Mouse (Mus musculus) heart, embryonic 14.5 days (tissue): Measurements from ENCODE around the gene Cdc42ep4. TPM values are rescaled to one million over a fixed set of nuclear protein-coding genes. Genes with fewer than 3 reads are reported as not detected.

Experiments
- ATAC-seq: fragments of 200-750 bp; cut with Nextera tagmentation; 2 replicates; pipeline ENCODE4 v1.8.0; 2017; ENCODE audit warnings: low read depth, moderate TSS enrichment; ENCODE audit not compliant: insufficient number of reproducible peaks, insufficient read depth, low FRiP score
- H3K27ac ChIP-seq, 2 experiments: fragments of 200-500 bp in 1 of 2; fragments of 300-500 bp in 1 of 2; sonication (generic) in 1 of 2; replicated peaks in 1 of 2; 2 replicates each; pipeline ENCODE4 v1.5.1; 2012 to 2014; ENCODE audit warnings: low read depth in 2 of 2, low read length in 2 of 2, control low read depth in 1 of 2, mild to moderate bottlenecking in 1 of 2, mixed read lengths in 1 of 2; ENCODE audit not compliant: control insufficient read depth in 1 of 2, insufficient read depth in 1 of 2
- H3K27me3 ChIP-seq: fragments of 300-500 bp; sonication (generic); 2 replicates; pipeline ENCODE4 v1.6.1; 2014; ENCODE audit warnings: mild to moderate bottlenecking, low read length, control low read depth; ENCODE audit not compliant: control insufficient read depth, insufficient read depth
- H3K36me3 ChIP-seq: fragments of 300-500 bp; sonication (generic); 2 replicates; pipeline ENCODE4 v1.6.1; 2014; ENCODE audit warnings: mild to moderate bottlenecking, control low read depth, low read length, mixed read lengths; ENCODE audit not compliant: control insufficient read depth, insufficient read depth
- H3K4me1 ChIP-seq, 2 experiments: fragments of 200-500 bp in 1 of 2; fragments of 300-500 bp in 1 of 2; sonication (generic) in 1 of 2; 2 replicates each; pipeline ENCODE4 v1.6.1; 2012 to 2014; ENCODE audit warnings: low read length in 2 of 2, control low read depth in 1 of 2, mixed read lengths in 1 of 2; ENCODE audit not compliant: control insufficient read depth in 2 of 2, insufficient read depth in 2 of 2
- H3K4me2 ChIP-seq: fragments of 300-500 bp; sonication (generic); 2 replicates; pipeline ENCODE4 v1.6.1; 2014; ENCODE audit warnings: mild to moderate bottlenecking, low read length
- H3K4me3 ChIP-seq, 2 experiments: fragments of 200-500 bp in 1 of 2; fragments of 300-500 bp in 1 of 2; sonication (generic) in 1 of 2; 2 replicates each; pipeline ENCODE4 v1.5.1; 2012 to 2014; ENCODE audit warnings: low read length in 2 of 2, mild to moderate bottlenecking in 2 of 2, control low read depth in 1 of 2, low read depth in 1 of 2, moderate library complexity in 1 of 2; ENCODE audit not compliant: control insufficient read depth in 1 of 2, insufficient read depth in 1 of 2
- H3K9ac ChIP-seq: fragments of 300-500 bp; sonication (generic); 2 replicates; pipeline ENCODE4 v1.6.1; 2014; ENCODE audit warnings: mild to moderate bottlenecking, low read length
- H3K9me3 ChIP-seq: fragments of 300-500 bp; sonication (generic); 2 replicates; pipeline ENCODE4 v1.6.1; 2016; ENCODE audit warnings: low read length, control low read depth; ENCODE audit not compliant: control insufficient read depth
- WGBS: fragments of 180-500 bp; shearing (Covaris S2); extraction: QIAGEN DNeasy Blood & Tissue Kit; methylation state at CpG from one replicate; pipeline ENCODE4 v1.1.7; 2014; 5-methylcytosine and 5-hydroxymethylcytosine counted together
- polyA plus RNA-seq: library from polyadenylated mRNA; unstranded; fragments of >200 nt; fragmentation: Nextera tagmentation; extraction: Ambion mirVana; gene quantifications from 2 replicates; pipeline ENCODE4 v1.2.1, GENCODE M21; 2014

The Cdc42ep4 gene
- polyA plus RNA-seq, 1 experiment from 2014 or later, result 16.8 TPM

GRCm38 (mm10) chr11:113727992-113728391 lies 23.7 kb downstream of the Cdc42ep4 start:
- Histone ChIP-seq H3K4me2 (no peak overlapping the region), H3K36me3 (peaks cover 36% of the 10 kb centered on the region), H3K9ac (no peak overlapping the region), H3K27ac (no peak overlapping the region), H3K4me3 (no peak overlapping the region), H3K9me3 (no peaks in the 10 kb centered on the region), H3K4me1 (peaks cover 2 to 5% of the 10 kb centered on the region in 2 experiments; a peak in 2 of 4 replicates), H3K27me3 (no peaks in the 10 kb centered on the region)
- ATAC-seq, result no peak
- 78% methylated on average over 6 of the region's 6 CpGs for WGBS

GRCm38 (mm10) chr11:113726994-113727888 lies 24.4 kb downstream of the Cdc42ep4 start:
- no peaks in the 10 kb centered on the region for H3K9me3 ChIP-seq
- WGBS, result 89% methylated on average over 14 of the region's 14 CpGs
- H3K4me3 ChIP-seq, result no peak overlapping the region
- H3K4me2 ChIP-seq, result no peak overlapping the region
- H3K4me1 ChIP-seq, result peaks cover 7 to 11% of the 10 kb centered on the region in 2 experiments
- no peak overlapping the region for H3K27ac ChIP-seq
- no peak for ATAC-seq
- no peak overlapping the region for H3K9ac ChIP-seq
- no peaks in the 10 kb centered on the region for H3K27me3 ChIP-seq
- H3K36me3 ChIP-seq, result peaks cover 36% of the 10 kb centered on the region

GRCm38 (mm10) chr11:113725235-113726048 lies 26.2 kb downstream of the Cdc42ep4 start:
- Histone ChIP-seq H3K9me3 (no peaks in the 10 kb centered on the region), H3K9ac (no peak overlapping the region), H3K4me2 (no peak overlapping the region), H3K4me3 (no peak overlapping the region), H3K4me1 (peaks cover 7 to 11% of the 10 kb centered on the region in 2 experiments), H3K36me3 (peaks cover 36% of the 10 kb centered on the region), H3K27me3 (no peaks in the 10 kb centered on the region), H3K27ac (no peak overlapping the region)
- no peak for ATAC-seq
- whole genome bisulfite sequencing, result 83% methylated on average over 4 of the region's 4 CpGs

- 52% methylated on average over 14 of the region's 14 CpGs for WGBS
- H3K27me3 ChIP-seq, result no peaks in the 10 kb centered on the region
- no peak overlapping the region for H3K9ac ChIP-seq
- peaks cover 17% of the 10 kb centered on the region for H3K36me3 ChIP-seq
- H3K4me3 ChIP-seq, result no peak overlapping the region
- ATAC-seq, result no peak
- H3K9me3 ChIP-seq, result no peaks in the 10 kb centered on the region
- H3K4me2 ChIP-seq, result no peak overlapping the region
- peaks cover 7 to 11% of the 10 kb centered on the region in 2 experiments for H3K4me1 ChIP-seq
- no peak overlapping the region for H3K27ac ChIP-seq
These were observed 29.1 kb downstream of the Cdc42ep4 start for GRCm38 (mm10) chr11:113722405-113723090.

GRCm38 (mm10) chr11:113717767-113718424 lies 33.8 kb downstream of the Cdc42ep4 start:
- no peak for ATAC-seq
- Histone ChIP-seq H3K9me3 (no peaks in the 10 kb centered on the region), H3K4me1 (peaks cover 6% of the 10 kb centered on the region in 2 experiments), H3K4me3 (no peak overlapping the region), H3K27ac (no peak overlapping the region), H3K9ac (no peak overlapping the region), H3K27me3 (no peaks in the 10 kb centered on the region), H3K36me3 (no peaks in the 10 kb centered on the region), H3K4me2 (no peak overlapping the region)
- WGBS, result 62% methylated on average over 16 of the region's 16 CpGs

GRCm38 (mm10) chr11:113716132-113716531 lies 35.5 kb downstream of the Cdc42ep4 start:
- 84% methylated on average over 2 of the region's 2 CpGs for WGBS
- ATAC-seq, result no peak
- H3K36me3 ChIP-seq, result no peaks in the 10 kb centered on the region
- H3K9ac ChIP-seq, result no peak overlapping the region
- H3K4me1 ChIP-seq, result no peaks in the 10 kb centered on the region; a peak in 1 of 4 replicates
- H3K4me3 ChIP-seq, result no peak overlapping the region
- H3K27ac ChIP-seq, result no peak overlapping the region
- H3K9me3 ChIP-seq, result no peaks in the 10 kb centered on the region
- no peak overlapping the region for H3K4me2 ChIP-seq
- no peaks in the 10 kb centered on the region for H3K27me3 ChIP-seq
